Mouse (Mus musculus) liver, embryonic 14 days (tissue): ENCODE measurements around the gene Liph. TPM values are rescaled to one million over a fixed set of nuclear protein-coding genes. Genes with fewer than 3 reads are reported as not detected.

ENCODE experiments used
- polyA plus RNA-seq: library from polyadenylated mRNA; depleted of rRNA; stranded (reverse); fragments of >200 nt; gene quantifications from 2 replicates; pipeline ENCODE4 v1.2.3, GENCODE M21; 2012; rRNA removed

The Liph gene
- polyA plus RNA-seq = 0.43 and 0.69 TPM in 2 replicates

GRCm38 (mm10) chr16:21995304-21995703 is at the start of gene Liph:
TSS of gene Liph (minus strand) at chr16:21995663.

GRCm38 (mm10) chr16:22009099-22009584 is 13.7 kb upstream of the Liph start, which contains the start of gene Senp2:
TSS of gene Senp2 (plus strand) at chr16:22009484.

GRCm38 (mm10) chr16:21946761-21947715 is 48.4 kb downstream of the Liph start, which contains the start of gene Tmem41a:
TSS of gene Tmem41a (minus strand) at chr16:21947552.

Other genes starting within 250 kb of the Liph start
- gene Ehhadh, start 207.9 kb downstream of the Liph start, polyA plus RNA-seq = 7.3 and 8.2 TPM in 2 replicates
- 0.51 and 0.56 TPM in 2 replicates for gene Map3k13, start 201.3 kb downstream of the Liph start, polyA plus RNA-seq
- gene Tmem41a, start 48.1 kb downstream of the Liph start, polyA plus RNA-seq = 11.0 and 12.0 TPM in 2 replicates
- 19.9 and 23.2 TPM in 2 replicates for gene Senp2, start 13.8 kb upstream of the Liph start, polyA plus RNA-seq
- 3.7 and 3.9 TPM in 2 replicates for gene Igf2bp2, start 167.6 kb upstream of the Liph start, polyA plus RNA-seq